Mouse (Mus musculus) hindbrain, embryonic 14.5 days (tissue): ENCODE data around the gene Fig4. TPM values are rescaled to one million over a fixed set of nuclear protein-coding genes. Genes with fewer than 3 reads are reported as not detected.

Experiments
- ATAC-seq: fragments of 200-750 bp; cut with Nextera tagmentation; 2 replicates; pipeline ENCODE4 v1.8.0; 2017; ENCODE audit warnings: moderate number of reproducible peaks, mild to moderate bottlenecking, moderate TSS enrichment, moderate library complexity; ENCODE audit not compliant: low FRiP score
- DNase-seq: peaks from one replicate; pipeline ENCODE4 v3.0.0-alpha.2; 2015; ENCODE audit warnings: low spot score
- H3K27ac ChIP-seq: fragments of 300-500 bp; sonication (generic); 2 replicates; pipeline ENCODE4 v1.5.1; 2014; ENCODE audit warnings: mild to moderate bottlenecking, moderate library complexity
- H3K27me3 ChIP-seq: fragments of 300-500 bp; sonication (generic); 2 replicates; pipeline ENCODE4 v1.6.1; 2014; ENCODE audit warnings: mild to moderate bottlenecking, low read length, mixed read lengths; ENCODE audit not compliant: control insufficient read depth, insufficient read depth
- H3K36me3 ChIP-seq: fragments of 300-500 bp; sonication (generic); replicated peaks from 2 replicates; pipeline ENCODE4 v1.6.1; 2014; ENCODE audit not compliant: control insufficient read depth, insufficient read depth
- H3K4me1 ChIP-seq: fragments of 300-500 bp; sonication (generic); replicated peaks from 2 replicates; pipeline ENCODE4 v1.6.1; 2014; ENCODE audit warnings: antibody characterized with exemption, low read length, mixed read lengths; ENCODE audit not compliant: control insufficient read depth, insufficient read depth
- H3K4me2 ChIP-seq: fragments of 300-500 bp; sonication (generic); replicated peaks from 2 replicates; pipeline ENCODE4 v1.6.1; 2014; ENCODE audit warnings: mild to moderate bottlenecking, moderate library complexity
- H3K4me3 ChIP-seq: fragments of 300-500 bp; sonication (generic); replicated peaks from 2 replicates; pipeline ENCODE4 v1.5.1; 2014; ENCODE audit warnings: mild to moderate bottlenecking, low read length
- H3K9ac ChIP-seq: fragments of 300-500 bp; sonication (generic); 2 replicates; pipeline ENCODE4 v1.6.1; 2014
- H3K9me3 ChIP-seq: fragments of 300-500 bp; sonication (generic); 2 replicates; pipeline ENCODE4 v1.6.1; 2016; ENCODE audit warnings: low read length; ENCODE audit not compliant: control insufficient read depth
- WGBS: fragments of 180-500 bp; shearing (Covaris S2); extraction: QIAGEN DNeasy Blood & Tissue Kit; methylation state at CpG from one replicate; pipeline ENCODE4 v1.1.7; 2014; 5-methylcytosine and 5-hydroxymethylcytosine counted together
- polyA plus RNA-seq: library from polyadenylated mRNA; unstranded; fragments of >200 nt; fragmentation: Nextera tagmentation; extraction: Ambion mirVana; gene quantifications from 2 replicates; pipeline ENCODE4 v1.2.1, GENCODE M21; 2014

The Fig4 gene
- polyA plus RNA-seq, 1 experiment from 2014 or later = 31.8 TPM

- 93% methylated on average over 1 of the region's 1 CpGs for WGBS
- H3K36me3 ChIP-seq = peaks cover 9% of the 10 kb centered on the region
- no peak overlapping the region for H3K9ac ChIP-seq
- ATAC-seq (no peak), DNase-seq (no peak)
- H3K9me3 ChIP-seq = no peaks in the 10 kb centered on the region
- no peak overlapping the region for H3K4me2 ChIP-seq
- H3K27ac ChIP-seq = no peak overlapping the region
- H3K4me3 ChIP-seq = no peak overlapping the region
- no peaks in the 10 kb centered on the region for H3K4me1 ChIP-seq
- H3K27me3 ChIP-seq = no peaks in the 10 kb centered on the region
Observed at GRCm38 (mm10) chr10:41274871-41275270, 28.2 kb downstream of the Fig4 start.

- Histone ChIP-seq H3K36me3 (peaks cover 15% of the 10 kb centered on the region), H3K4me2 (no peak overlapping the region), H3K27ac (no peak overlapping the region), H3K27me3 (no peaks in the 10 kb centered on the region), H3K4me3 (no peak overlapping the region), H3K4me1 (no peaks in the 10 kb centered on the region), H3K9ac (no peak overlapping the region), H3K9me3 (no peaks in the 10 kb centered on the region)
- ATAC-seq = no peak
- WGBS = 48% methylated on average over 7 of the region's 7 CpGs
- DNase-seq = no peak
Observed at GRCm38 (mm10) chr10:41271860-41272259, 31.2 kb downstream of the Fig4 start.

DNA sequence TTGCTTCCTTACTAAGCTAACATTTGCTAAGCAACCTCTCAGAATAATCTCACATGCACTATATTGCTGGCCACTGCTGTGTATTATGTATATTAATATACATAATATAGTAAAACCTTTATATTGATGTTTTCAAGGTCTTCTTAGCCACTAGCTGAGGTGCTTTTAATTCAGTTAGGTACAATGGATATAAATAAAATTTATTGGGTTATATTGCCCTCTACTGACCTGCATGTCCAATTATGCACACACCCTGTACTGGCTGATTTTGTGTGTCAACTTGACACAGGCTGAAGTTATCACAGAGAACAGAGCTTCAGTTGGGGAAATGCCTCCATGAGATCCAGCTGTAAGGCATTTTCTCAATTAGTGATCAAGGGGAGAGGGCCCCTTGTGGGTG is 41.2 kb downstream of the Fig4 start:
- Histone ChIP-seq H3K4me2 (no peak overlapping the region), H3K4me1 (no peaks in the 10 kb centered on the region), H3K27me3 (no peaks in the 10 kb centered on the region), H3K9me3 (no peaks in the 10 kb centered on the region), H3K9ac (no peak overlapping the region), H3K36me3 (peaks cover 14% of the 10 kb centered on the region; the same call in 1 of the 2 replicates), H3K27ac (no peak overlapping the region), H3K4me3 (no peak overlapping the region)
- no peak for ATAC-seq
- no peak for DNase-seq

- DNase-seq (no peak), ATAC-seq (no peak)
- H3K9me3 ChIP-seq = no peaks in the 10 kb centered on the region
- no peak overlapping the region for H3K9ac ChIP-seq
- WGBS = 60% methylated on average over 1 of the region's 1 CpGs
- no peaks in the 10 kb centered on the region for H3K27me3 ChIP-seq
- no peak overlapping the region for H3K4me2 ChIP-seq
- H3K4me3 ChIP-seq = no peak overlapping the region
- H3K36me3 ChIP-seq = peaks cover 14% of the 10 kb centered on the region; the same call in 1 of the 2 replicates
- no peak overlapping the region for H3K27ac ChIP-seq
- H3K4me1 ChIP-seq = no peaks in the 10 kb centered on the region
Observed at GRCm38 (mm10) chr10:41261218-41261617, 41.8 kb downstream of the Fig4 start.

DNA sequence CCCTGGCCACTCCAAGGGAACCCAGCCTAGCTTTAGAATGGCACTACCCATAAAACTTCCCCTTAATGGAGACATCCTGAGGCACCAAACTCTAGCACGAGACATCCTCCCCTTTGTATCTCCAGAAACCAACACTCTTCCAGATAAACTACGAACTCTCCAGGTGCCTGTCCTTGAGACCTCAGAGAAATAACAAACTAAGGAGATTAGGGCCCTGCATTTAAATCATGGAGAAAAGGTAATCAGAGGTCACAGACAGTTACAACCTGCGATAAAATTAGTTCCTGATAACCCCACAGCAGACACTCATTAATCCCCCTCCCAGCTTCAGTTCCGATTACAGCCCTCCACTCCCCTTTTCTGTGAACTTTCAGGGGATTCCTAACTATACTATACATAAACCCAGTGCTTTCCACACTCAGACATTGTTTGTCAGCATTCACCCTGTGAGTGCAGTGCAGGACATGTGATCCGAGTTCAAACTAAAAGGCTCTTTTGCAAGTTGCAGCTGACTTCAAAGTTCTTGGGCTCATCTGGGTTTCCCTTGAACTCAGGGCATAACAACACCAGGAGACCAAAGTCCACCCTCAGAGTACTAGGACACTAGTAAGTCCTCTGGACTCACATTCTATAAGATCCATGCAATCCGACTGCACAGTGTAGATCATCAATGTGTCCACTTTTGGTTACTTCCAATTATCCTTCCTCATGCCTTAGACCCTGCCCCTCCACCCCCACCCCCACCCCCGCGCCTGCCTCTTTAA is 42.6 kb downstream of the Fig4 start:
- WGBS = 61% methylated on average over 8 of the region's 8 CpGs
- ATAC-seq (no peak), DNase-seq (no peak)
- no peaks in the 10 kb centered on the region for H3K27me3 ChIP-seq
- no peaks in the 10 kb centered on the region for H3K9me3 ChIP-seq
- H3K4me2 ChIP-seq = no peak overlapping the region
- no peak overlapping the region for H3K4me3 ChIP-seq
- H3K4me1 ChIP-seq = no peaks in the 10 kb centered on the region
- H3K27ac ChIP-seq = no peak overlapping the region
- no peak overlapping the region for H3K9ac ChIP-seq
- peaks cover 21% of the 10 kb centered on the region; the same call in 1 of the 2 replicates for H3K36me3 ChIP-seq

DNA sequence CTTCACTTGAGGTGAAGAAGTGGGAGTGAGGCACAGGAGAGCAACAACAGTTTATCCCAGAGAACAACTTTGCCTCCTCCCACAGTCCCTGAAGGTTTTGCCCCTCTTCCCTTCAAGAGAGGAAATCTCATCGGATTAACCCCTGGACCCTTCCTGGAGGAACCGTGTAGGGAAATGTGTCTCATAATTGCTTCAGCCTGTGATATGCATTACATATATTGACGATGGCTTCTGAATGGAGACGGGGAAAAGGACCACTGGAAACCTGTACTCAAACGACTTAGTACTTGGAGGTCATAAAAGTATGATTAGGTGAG is 52.4 kb downstream of the Fig4 start:
- 76% methylated on average over 5 of the region's 5 CpGs for WGBS
- Histone ChIP-seq H3K36me3 (peaks cover 36% of the 10 kb centered on the region; the same call in 1 of the 2 replicates), H3K9me3 (no peaks in the 10 kb centered on the region), H3K27ac (no peak overlapping the region), H3K4me3 (no peak overlapping the region), H3K9ac (no peak overlapping the region), H3K27me3 (no peaks in the 10 kb centered on the region), H3K4me2 (no peak overlapping the region), H3K4me1 (no peaks in the 10 kb centered on the region)
- ATAC-seq (no peak), DNase-seq (no peak)

GRCm38 (mm10) chr10:41250045-41250748 is 52.9 kb downstream of the Fig4 start:
- no peak overlapping the region for H3K9ac ChIP-seq
- ATAC-seq = no peak
- no peak overlapping the region for H3K27ac ChIP-seq
- H3K4me3 ChIP-seq = no peak overlapping the region
- no peaks in the 10 kb centered on the region for H3K4me1 ChIP-seq
- peaks cover 32% of the 10 kb centered on the region; the same call in 1 of the 2 replicates for H3K36me3 ChIP-seq
- 66% methylated on average over 8 of the region's 8 CpGs for WGBS
- no peaks in the 10 kb centered on the region for H3K27me3 ChIP-seq
- no peak overlapping the region for H3K4me2 ChIP-seq
- no peak for DNase-seq
- no peaks in the 10 kb centered on the region for H3K9me3 ChIP-seq

GRCm38 (mm10) chr10:41249006-41249659 is 53.9 kb downstream of the Fig4 start:
- ATAC-seq (no peak), DNase-seq (no peak)
- Histone ChIP-seq H3K4me2 (no peak overlapping the region), H3K27me3 (no peaks in the 10 kb centered on the region), H3K27ac (no peak overlapping the region), H3K9ac (no peak overlapping the region), H3K4me3 (no peak overlapping the region), H3K36me3 (peaks cover 22% of the 10 kb centered on the region; the same call in 1 of the 2 replicates), H3K9me3 (no peaks in the 10 kb centered on the region), H3K4me1 (no peaks in the 10 kb centered on the region)
- WGBS = 96% methylated on average over 8 of the region's 8 CpGs

DNA sequence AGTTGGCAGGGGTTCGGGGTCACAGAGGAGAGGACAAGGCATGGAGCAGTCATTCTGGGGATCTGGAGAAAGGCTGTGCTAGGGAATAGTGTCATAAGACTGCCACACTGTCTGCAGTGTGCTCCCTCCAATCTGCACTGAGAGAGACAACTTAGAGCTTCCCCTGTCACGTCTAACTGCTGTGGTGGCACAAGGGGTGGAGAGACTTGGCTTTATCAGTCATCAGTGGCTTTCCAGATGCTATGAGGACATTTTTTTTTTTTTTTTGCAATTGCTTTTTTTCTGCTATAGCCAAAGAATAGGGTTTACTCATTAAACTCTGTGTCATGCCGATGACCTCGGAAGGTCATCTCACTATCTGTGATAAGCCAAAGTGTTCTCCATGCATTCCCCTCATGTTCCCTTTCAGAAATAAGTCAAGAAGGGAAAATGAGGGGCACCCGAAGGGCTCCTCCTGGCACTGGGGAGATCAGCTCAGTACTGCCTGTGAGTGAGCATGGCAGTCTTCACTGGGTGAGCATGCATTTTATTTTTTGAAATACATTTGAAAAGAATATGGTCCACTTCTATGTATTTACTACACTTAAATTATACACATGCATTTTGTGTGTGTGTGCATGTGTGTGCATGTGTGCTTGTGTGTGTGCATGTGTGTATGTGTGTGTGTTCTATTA is 55.1 kb downstream of the Fig4 start:
- Histone ChIP-seq H3K4me1 (no peaks in the 10 kb centered on the region), H3K27me3 (no peaks in the 10 kb centered on the region), H3K9ac (no peak overlapping the region), H3K36me3 (peaks cover 15% of the 10 kb centered on the region; the same call in 1 of the 2 replicates), H3K4me2 (no peak overlapping the region), H3K27ac (no peak overlapping the region), H3K9me3 (no peaks in the 10 kb centered on the region), H3K4me3 (no peak overlapping the region)
- no peak for DNase-seq
- WGBS = 84% methylated on average over 5 of the region's 5 CpGs
- ATAC-seq = no peak
